Mouse (Mus musculus) myocyte (in vitro differentiated cells): Measurements from ENCODE around the gene Vti1a. TPM values are rescaled to one million over a fixed set of nuclear protein-coding genes. Genes with fewer than 3 reads are reported as not detected.

Experiments
- H3K27me3 ChIP-seq: one replicate; pipeline ENCODE4 v1.6.1; 2011; ENCODE audit not compliant: control insufficient read depth, insufficient read depth, insufficient read length
- H3K36me3 ChIP-seq: one replicate; pipeline ENCODE4 v1.6.1; 2011; ENCODE audit not compliant: control insufficient read depth, insufficient read depth
- H3K4me2 ChIP-seq: one replicate; pipeline ENCODE4 v1.6.1; 2011; ENCODE audit warnings: low read depth, control low read depth
- H3K4me3 ChIP-seq: one replicate; pipeline ENCODE4 v1.5.1; 2011; ENCODE audit warnings: mild to moderate bottlenecking, control low read depth, moderate library complexity
- H3K79me2 ChIP-seq: one replicate; pipeline ENCODE4 v1.6.1; 2011; ENCODE audit not compliant: control insufficient read depth, insufficient read depth
- H3ac ChIP-seq: one replicate; pipeline ENCODE4 v1.6.1; 2011; ENCODE audit not compliant: control insufficient read depth, insufficient read length
- CEBPB ChIP-seq: IDR thresholded peaks from 2 replicates; pipeline ENCODE4 v1.6.1; 2011; ENCODE audit warnings: mild to moderate bottlenecking, moderate library complexity; ENCODE audit not compliant: poor library complexity, insufficient read depth, severe bottlenecking
- E2F4 ChIP-seq: IDR thresholded peaks from one replicate; pipeline ENCODE4 v1.6.1; 2011; ENCODE audit warnings: mild to moderate bottlenecking, control low read depth, moderate library complexity; ENCODE audit not compliant: insufficient read depth
- MAX ChIP-seq: IDR thresholded peaks from one replicate; pipeline ENCODE4 v1.6.1; 2011; ENCODE audit warnings: low read depth, mild to moderate bottlenecking, control low read depth
- MYOD1 ChIP-seq, 3 experiments: IDR thresholded peaks; one replicate each; pipeline ENCODE4 v1.6.1; 2011; ENCODE audit warnings: control low read depth in 2 of 3, low read depth in 2 of 3, mild to moderate bottlenecking in 2 of 3, moderate library complexity in 1 of 3; ENCODE audit not compliant: insufficient read length in 2 of 3, control insufficient read depth in 1 of 3
- MYOG ChIP-seq, 3 experiments: IDR thresholded peaks; one replicate each; pipeline ENCODE4 v1.6.1; 2011; ENCODE audit warnings: control low read depth in 2 of 3, low read depth in 2 of 3, mild to moderate bottlenecking in 2 of 3; ENCODE audit not compliant: insufficient read length in 2 of 3, control insufficient read depth in 1 of 3, insufficient read depth in 1 of 3
- POLR2A ChIP-seq: IDR thresholded peaks from one replicate; pipeline ENCODE4 v1.6.1; 2011; ENCODE audit warnings: low read depth, mild to moderate bottlenecking, control low read depth, moderate library complexity; ENCODE audit not compliant: insufficient read length
- POLR2AphosphoS2 ChIP-seq: IDR thresholded peaks from one replicate; pipeline ENCODE4 v1.6.1; 2011; ENCODE audit warnings: low read depth, control low read depth; ENCODE audit not compliant: insufficient read length
- REST ChIP-seq: IDR thresholded peaks from one replicate; pipeline ENCODE4 v1.6.1; 2011; ENCODE audit warnings: mild to moderate bottlenecking, control low read depth, moderate library complexity; ENCODE audit not compliant: insufficient read depth, insufficient read length
- SRF ChIP-seq: IDR thresholded peaks from one replicate; pipeline ENCODE4 v1.6.1; 2011; ENCODE audit warnings: low read depth; ENCODE audit not compliant: control insufficient read depth, insufficient read length
- TCF12 ChIP-seq: IDR thresholded peaks from one replicate; pipeline ENCODE4 v1.6.1; 2011; ENCODE audit warnings: mild to moderate bottlenecking, control low read depth; ENCODE audit not compliant: poor library complexity, insufficient read depth, severe bottlenecking
- TCF3 ChIP-seq: IDR thresholded peaks from one replicate; pipeline ENCODE4 v1.6.1; 2011; ENCODE audit warnings: low read depth, control low read depth; ENCODE audit not compliant: insufficient read length
- USF1 ChIP-seq: IDR thresholded peaks from one replicate; pipeline ENCODE4 v1.6.1; 2011; ENCODE audit warnings: low read depth, mild to moderate bottlenecking, control low read depth, moderate library complexity
- polyA plus RNA-seq: library from polyadenylated mRNA; unstranded; fragments of >200 nt; fragmentation: generic; extraction: Trizol; gene quantifications from one replicate; pipeline ENCODE4 v1.2.1, GENCODE M21; 2012; ENCODE audit warnings: missing spikeins

Gene Vti1a
- polyA plus RNA-seq, 1 experiment: 10.5 TPM

DNA sequence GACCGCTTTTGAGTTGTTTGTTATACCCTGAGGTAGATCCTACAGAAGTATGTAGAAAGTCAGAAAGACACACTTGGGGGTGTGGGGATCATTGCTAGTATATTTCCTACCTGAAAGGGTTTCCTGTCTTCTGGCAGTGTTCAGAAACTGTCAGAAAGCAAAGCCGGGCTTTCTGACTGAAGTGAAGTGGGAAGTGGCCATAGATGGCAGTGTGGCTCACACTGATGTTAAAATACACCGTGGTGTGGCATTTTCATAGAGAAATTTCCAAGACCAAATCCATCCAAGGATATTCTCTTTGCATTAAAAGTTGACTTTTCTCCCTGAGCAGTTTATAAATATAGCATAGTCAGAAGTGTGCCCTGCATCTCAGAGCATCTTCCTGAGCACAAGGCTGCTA, 25.3 kb downstream of the Vti1a start:
- no peak overlapping the region for H3K4me2 ChIP-seq

DNA sequence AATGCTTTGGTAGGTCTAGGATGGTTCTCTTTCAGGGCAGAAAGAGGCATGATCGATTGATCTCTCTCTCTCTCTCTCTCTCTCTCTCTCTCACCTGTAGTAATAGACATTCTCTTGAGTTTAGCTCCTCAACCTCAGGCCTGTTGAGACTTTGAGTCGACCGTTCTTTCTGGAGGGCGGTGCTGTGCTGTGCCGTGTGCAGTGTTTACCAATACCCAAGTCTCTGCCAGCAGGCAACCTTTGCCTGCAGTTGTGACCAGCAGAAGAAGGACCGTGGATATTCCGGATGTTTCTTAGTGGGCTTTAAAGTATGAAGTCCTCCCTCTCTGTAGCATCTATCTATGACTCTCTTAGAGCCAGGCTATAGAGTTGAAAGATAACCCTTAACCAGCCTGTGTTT, 26.3 kb downstream of the Vti1a start:
- H3K36me3 ChIP-seq: peaks cover 3% of the 10 kb centered on the region
- TF ChIP-seq REST (no peak), MYOG (IDR thresholded peaks at IDR 0.05; ENCODE audit: control insufficient read depth in 1 of 3, insufficient read depth in 1 of 3, insufficient read length in 2 of 3, low read depth in 2 of 3) (no peak), USF1 (no peak), POLR2A (no peak), CEBPB (no peak), POLR2AphosphoS2 (no peak), TCF12 (no peak)
- H3ac ChIP-seq: no peak overlapping the region
- H3K79me2 ChIP-seq: no peaks in the 10 kb centered on the region
- H3K27me3 ChIP-seq: no peaks in the 10 kb centered on the region
- no peak overlapping the region for H3K4me3 ChIP-seq
- H3K4me2 ChIP-seq: no peak overlapping the region

More for the DNA sequence above, 25.3 kb downstream of the Vti1a start:
- H3K36me3 ChIP-seq: peaks cover 8% of the 10 kb centered on the region
- TF ChIP-seq TCF12 (no peak), MYOG (IDR thresholded peaks at IDR 0.05; ENCODE audit: control insufficient read depth in 1 of 3, insufficient read depth in 1 of 3, insufficient read length in 2 of 3, low read depth in 2 of 3) (no peak), REST (no peak), POLR2AphosphoS2 (no peak), POLR2A (no peak), USF1 (no peak), TCF3 (no peak), MAX (no peak), SRF (no peak), E2F4 (no peak), CEBPB (no peak)
- H3ac ChIP-seq: no peak overlapping the region
- H3K27me3 ChIP-seq: no peaks in the 10 kb centered on the region
- no peak overlapping the region for H3K4me3 ChIP-seq
- no peaks in the 10 kb centered on the region for H3K79me2 ChIP-seq

DNA sequence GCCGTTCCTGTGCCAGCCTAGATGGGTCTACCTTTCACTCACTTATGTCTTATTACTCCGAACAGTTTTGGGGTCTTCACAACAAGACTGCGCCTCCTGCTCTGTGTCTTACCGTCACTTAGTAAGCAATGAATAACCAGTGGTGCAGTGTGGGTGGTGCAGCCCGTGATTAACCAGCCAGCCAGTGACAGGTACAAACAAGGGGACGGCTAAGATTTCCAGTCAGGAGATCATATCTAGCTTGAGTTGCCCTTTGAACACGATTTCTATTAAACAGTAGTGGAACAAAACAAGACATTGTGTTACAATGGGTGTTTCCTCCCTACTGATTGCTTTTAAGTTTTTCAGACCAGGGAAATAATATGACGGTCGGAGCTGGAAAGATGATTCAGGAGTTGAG, 27.2 kb downstream of the Vti1a start:
- Histone ChIP-seq H3K4me2 (no peak overlapping the region), H3K27me3 (no peaks in the 10 kb centered on the region), H3K4me3 (no peak overlapping the region), H3K79me2 (no peaks in the 10 kb centered on the region), H3ac (no peak overlapping the region), H3K36me3 (peaks cover 3% of the 10 kb centered on the region)
- TF ChIP-seq REST (no peak), SRF (no peak), MAX (no peak), POLR2A (no peak), TCF12 (no peak), E2F4 (no peak), USF1 (no peak), MYOD1 (IDR thresholded peaks at IDR 0.05; ENCODE audit: control insufficient read depth in 1 of 3, insufficient read length in 2 of 3, low read depth in 2 of 3) (no peak), TCF3 (no peak), MYOG (IDR thresholded peaks at IDR 0.05; ENCODE audit: control insufficient read depth in 1 of 3, insufficient read depth in 1 of 3, insufficient read length in 2 of 3, low read depth in 2 of 3) (no peak), CEBPB (no peak), POLR2AphosphoS2 (no peak)

DNA sequence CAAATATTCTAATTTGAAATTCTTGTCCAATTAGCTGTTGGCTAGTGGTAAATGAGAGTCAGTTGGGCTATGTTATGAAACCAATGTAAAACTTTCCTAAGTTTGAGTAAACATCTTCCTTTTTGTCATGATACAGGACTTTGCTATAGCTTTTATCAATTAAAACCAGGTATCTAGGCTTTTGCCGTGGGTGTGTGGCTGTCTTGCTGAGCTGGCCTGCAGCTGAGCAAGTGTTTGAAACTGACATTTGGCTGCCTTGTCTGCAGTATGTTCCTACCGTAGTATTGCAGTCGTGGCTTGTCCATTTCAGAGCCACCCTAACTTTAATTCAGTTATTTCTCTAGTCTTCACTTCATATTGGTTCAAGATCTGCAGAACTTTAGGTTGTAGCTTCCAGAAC, 32.1 kb downstream of the Vti1a start:
- Histone ChIP-seq H3K4me2 (no peak overlapping the region), H3K4me3 (no peak overlapping the region), H3ac (no peak overlapping the region), H3K36me3 (peaks cover 3% of the 10 kb centered on the region), H3K27me3 (no peaks in the 10 kb centered on the region), H3K79me2 (no peaks in the 10 kb centered on the region)
- TF ChIP-seq MYOG (IDR thresholded peaks at IDR 0.05; ENCODE audit: control insufficient read depth in 1 of 3, insufficient read depth in 1 of 3, insufficient read length in 2 of 3, low read depth in 2 of 3) (no peak), POLR2AphosphoS2 (no peak), POLR2A (no peak), TCF12 (no peak), MAX (no peak), REST (no peak), SRF (no peak)

DNA sequence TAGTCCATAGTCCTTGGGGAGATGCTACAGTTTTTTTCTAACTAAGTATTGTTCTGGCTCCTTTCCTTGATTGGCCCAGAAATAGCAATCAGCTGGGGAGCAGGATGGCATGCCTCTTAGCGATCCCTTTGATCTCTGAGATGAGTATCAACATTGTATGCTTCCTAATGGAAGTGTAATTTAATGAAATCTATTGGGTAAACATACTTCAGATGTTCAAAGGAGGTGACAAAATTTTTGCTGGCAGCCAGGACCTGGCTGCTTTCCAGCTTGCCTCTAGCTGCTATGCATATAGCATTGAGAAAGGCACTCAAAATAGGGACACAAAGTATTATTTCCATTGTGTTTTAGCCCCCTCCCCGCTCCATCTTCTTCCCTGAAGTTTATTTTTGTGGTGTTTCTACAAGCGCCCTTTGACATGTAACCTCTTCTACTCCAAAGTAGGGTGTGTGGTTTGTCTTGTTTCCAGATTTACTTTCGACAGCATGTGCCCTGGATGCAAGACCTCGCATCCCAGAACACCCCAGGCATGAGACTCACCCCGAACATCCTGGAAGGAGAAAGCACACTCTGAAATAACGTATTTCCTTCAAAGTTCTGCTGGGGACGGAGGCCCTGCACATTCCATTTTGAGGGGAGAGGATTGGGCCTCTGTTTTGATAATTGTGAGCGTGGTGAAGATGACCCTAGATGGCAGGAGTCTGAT, 34.7 kb downstream of the Vti1a start:
- Histone ChIP-seq H3K27me3 (no peaks in the 10 kb centered on the region), H3K36me3 (no peaks in the 10 kb centered on the region), H3K79me2 (no peaks in the 10 kb centered on the region), H3ac (no peak overlapping the region), H3K4me3 (no peak overlapping the region), H3K4me2 (no peak overlapping the region)
- TF ChIP-seq MYOG (IDR thresholded peaks at IDR 0.05; ENCODE audit: control insufficient read depth in 1 of 3, insufficient read depth in 1 of 3, insufficient read length in 2 of 3, low read depth in 2 of 3) (no peak), E2F4 (no peak), POLR2A (no peak), POLR2AphosphoS2 (no peak), CEBPB (no peak), TCF3 (no peak), MAX (no peak), SRF (no peak), REST (no peak), TCF12 (no peak), USF1 (no peak), MYOD1 (IDR thresholded peaks at IDR 0.05; ENCODE audit: control insufficient read depth in 1 of 3, insufficient read length in 2 of 3, low read depth in 2 of 3) (no peak)
